Mouse (Mus musculus) heart, adult 2 months (tissue): ENCODE results near the gene Krt1. TPM values are rescaled to one million over a fixed set of nuclear protein-coding genes. Genes with fewer than 3 reads are reported as not detected.

ENCODE experiments used
- DNase-seq, 2 experiments: peaks; one replicate each; pipeline ENCODE4 v3.0.0; 2021
- H3K27ac ChIP-seq: fragments of 200-600 bp; 2 replicates; pipeline ENCODE4 v1.8.1; 2022
- H3K27me3 ChIP-seq: fragments of 200-500 bp; 2 replicates; pipeline ENCODE4 v1.6.1; 2012; ENCODE audit warnings: mild to moderate bottlenecking, low read length, inconsistent platforms, mixed read lengths; ENCODE audit not compliant: control insufficient read depth, insufficient read depth
- H3K36me3 ChIP-seq: fragments of 200-500 bp; 2 replicates; pipeline ENCODE4 v1.6.1; 2012; ENCODE audit warnings: low read length, inconsistent platforms; ENCODE audit not compliant: control insufficient read depth, insufficient read depth
- H3K4me1 ChIP-seq: fragments of 200-500 bp; 2 replicates; pipeline ENCODE4 v1.6.1; 2011; ENCODE audit warnings: low read length; ENCODE audit not compliant: control insufficient read depth, insufficient read depth
- H3K4me3 ChIP-seq: fragments of 200-600 bp; 2 replicates; pipeline ENCODE4 v1.8.1; 2022
- H3K79me2 ChIP-seq: fragments of 200-500 bp; replicated peaks from 2 replicates; pipeline ENCODE4 v1.6.1; 2012; ENCODE audit warnings: mild to moderate bottlenecking, inconsistent platforms, low read length, moderate library complexity, mixed read lengths; ENCODE audit not compliant: control insufficient read depth, insufficient read depth
- H3K9ac ChIP-seq: fragments of 200-500 bp; 2 replicates; pipeline ENCODE4 v1.6.1; 2012; ENCODE audit warnings: low read depth, mild to moderate bottlenecking, control low read depth, inconsistent platforms, low read length, mixed read lengths
- CTCF ChIP-seq: fragments of 200-600 bp; IDR thresholded peaks from 2 replicates; pipeline ENCODE4 v1.8.1; 2022; ENCODE audit warnings: antibody characterized with exemption, mild to moderate bottlenecking, moderate library complexity
- EP300 ChIP-seq: fragments of 200-500 bp; IDR thresholded peaks from 2 replicates; pipeline ENCODE4 v1.6.1; 2011; ENCODE audit warnings: low read depth, low read length, control low read depth; ENCODE audit not compliant: insufficient read depth
- POLR2A ChIP-seq: fragments of 200-500 bp; IDR thresholded peaks from 2 replicates; pipeline ENCODE4 v1.6.1; 2011; ENCODE audit warnings: mild to moderate bottlenecking, low read depth, low read length, control low read depth; ENCODE audit not compliant: insufficient read depth
- WGBS: fragments of 180-500 bp; shearing (Covaris S2); methylation state at CpG from one replicate; pipeline ENCODE4 v1.1.7; 2018; 5-methylcytosine and 5-hydroxymethylcytosine counted together
- intact Hi-C: fragments of 180-260 bp; cut with DNase I; formaldehyde crosslinking; loops from one replicate; pipeline ENCODE4 v1.15.1; 2025
- microRNA-seq, 2 experiments: library from miRNA; unstranded; fragments of <30 nt; microRNA quantifications; one replicate each; pipeline ENCODE4 v1.2.0; 2021
- polyA plus RNA-seq: library from polyadenylated mRNA; depleted of rRNA; stranded (reverse); fragments of >200 nt; gene quantifications from 2 replicates; pipeline ENCODE4 v1.2.3, GENCODE M21; 2012; rRNA removed
- total RNA-seq, 2 experiments: library from RNA; stranded (reverse); gene quantifications; 2 replicates each; pipeline ENCODE4 v1.2.3; 2021

Krt1 gene
- total and polyA plus RNA-seq, 3 experiments = 0.04 TPM; not detected in 2

GRCm38 (mm10) chr15:101802296-101802835 is 48.2 kb downstream of the Krt1 start, which contains the start of gene Krt73:
Gene Krt73 (minus strand): TSS chr15:101802346.
- Histone ChIP-seq H3K4me1 (no peaks in the 10 kb centered on the region), H3K9ac (no peak within 1 kb of the TSS), H3K27me3 (no peaks in the 10 kb centered on the region; the same call in 1 of the 2 replicates), H3K79me2 (no peaks in the 10 kb centered on the region), H3K36me3 (no peaks in the 10 kb centered on the region), H3K4me3 (no peak within 1 kb of the TSS), H3K27ac (no peak within 1 kb of the TSS)
- DNase-seq = no peak
- TF ChIP-seq EP300 (no peak), POLR2A (no peak), CTCF (no peak)
- intact Hi-C loops = no loop called here
- 80% methylated on average over 6 of the region's 6 CpGs for WGBS

Small RNA genes lying within 50 kb of the gene (microRNA-seq; reads per million reads assigned to microRNA genes)
- gene Gm44356 = 0 reads per million in 2 experiments

Other genes starting within 250 kb of the Krt1 start
- not detected for gene Gm5414, start 222.6 kb downstream of the Krt1 start, total RNA-seq
- gene Gm5414, start 222.6 kb downstream of the Krt1 start, polyA plus RNA-seq = not detected in 2 replicates
- gene Gm5478, start 203.4 kb downstream of the Krt1 start, total RNA-seq = not detected
- gene Gm5478, start 203.4 kb downstream of the Krt1 start, polyA plus RNA-seq = not detected in 2 replicates
- not detected for gene Krt6b, start 170.5 kb downstream of the Krt1 start, total RNA-seq
- gene Krt6b, start 170.5 kb downstream of the Krt1 start, polyA plus RNA-seq = 0.04 TPM in 1 of 2 replicates, not detected in the other
- gene Krt6a, start 156.5 kb downstream of the Krt1 start, total RNA-seq = not detected
- not detected in 2 replicates for gene Krt6a, start 156.5 kb downstream of the Krt1 start, polyA plus RNA-seq
- under 1 TPM in 1 of 2 experiments, not detected in 1; 0.23 TPM for gene Krt5, start 137.9 kb downstream of the Krt1 start, total RNA-seq
- gene Krt5, start 137.9 kb downstream of the Krt1 start, polyA plus RNA-seq = 1.3 TPM in 1 of 2 replicates, not detected in the other
- gene Krt71, start 107.7 kb downstream of the Krt1 start, total RNA-seq = not detected
- not detected in 2 replicates for gene Krt71, start 107.7 kb downstream of the Krt1 start, polyA plus RNA-seq
- not detected for gene Krt72, start 64.3 kb downstream of the Krt1 start, total RNA-seq
- gene Krt72, start 64.3 kb downstream of the Krt1 start, polyA plus RNA-seq = not detected in 2 replicates
- gene Krt73, start 48.4 kb downstream of the Krt1 start, total RNA-seq = not detected
- gene Krt73, start 48.4 kb downstream of the Krt1 start, polyA plus RNA-seq = not detected in 2 replicates
- not detected for gene Krt2, start 32.6 kb downstream of the Krt1 start, total RNA-seq
- not detected in 2 replicates for gene Krt2, start 32.6 kb downstream of the Krt1 start, polyA plus RNA-seq
- gene Krt77, start 18.9 kb upstream of the Krt1 start, total RNA-seq = under 1 TPM in 1 of 2 experiments, not detected in 1; 0.31 TPM
- gene Krt77, start 18.9 kb upstream of the Krt1 start, polyA plus RNA-seq = not detected in 2 replicates
- not detected for gene Krt76, start 42.1 kb upstream of the Krt1 start, total RNA-seq
- gene Krt76, start 42.1 kb upstream of the Krt1 start, polyA plus RNA-seq = not detected in 2 replicates
- not detected for gene Krt4, start 73.9 kb upstream of the Krt1 start, total RNA-seq
- 0.43 TPM in 1 of 2 replicates, not detected in the other for gene Krt4, start 73.9 kb upstream of the Krt1 start, polyA plus RNA-seq
- under 1 TPM in 1 of 2 experiments, not detected in 1; 0.27 TPM for gene Krt79, start 89.5 kb upstream of the Krt1 start, total RNA-seq
- 1.5 and 2.3 TPM in 2 replicates for gene Krt79, start 89.5 kb upstream of the Krt1 start, polyA plus RNA-seq
- gene Krt78, start 103.5 kb upstream of the Krt1 start, total RNA-seq = under 1 TPM in 1 of 2 experiments, not detected in 1; 0.08 TPM
- gene Krt78, start 103.5 kb upstream of the Krt1 start, polyA plus RNA-seq = not detected in 2 replicates
- gene Krt8, start 153.7 kb upstream of the Krt1 start, total RNA-seq = 1 to 10 TPM; 1.7 TPM
- gene Krt8, start 153.7 kb upstream of the Krt1 start, polyA plus RNA-seq = 2.3 and 9.8 TPM in 2 replicates
- gene Krt18, start 177.4 kb upstream of the Krt1 start, total RNA-seq = 1 to 10 TPM; 2.6 to 2.7 TPM
- gene Krt18, start 177.4 kb upstream of the Krt1 start, polyA plus RNA-seq = 2.7 and 6.7 TPM in 2 replicates
- 100 to 1,000 TPM; 138 to 177 TPM for gene Eif4b, start 223.0 kb upstream of the Krt1 start, total RNA-seq
- 50.7 and 87.9 TPM in 2 replicates for gene Eif4b, start 223.0 kb upstream of the Krt1 start, polyA plus RNA-seq
- gene Tns2, start 249.6 kb upstream of the Krt1 start, total RNA-seq = 100 to 1,000 TPM; 114 to 130 TPM
- gene Tns2, start 249.6 kb upstream of the Krt1 start, polyA plus RNA-seq = 157 and 184 TPM in 2 replicates